ENCODE assay signal across 8 mouse cellular contexts in the genomic region with DNA sequence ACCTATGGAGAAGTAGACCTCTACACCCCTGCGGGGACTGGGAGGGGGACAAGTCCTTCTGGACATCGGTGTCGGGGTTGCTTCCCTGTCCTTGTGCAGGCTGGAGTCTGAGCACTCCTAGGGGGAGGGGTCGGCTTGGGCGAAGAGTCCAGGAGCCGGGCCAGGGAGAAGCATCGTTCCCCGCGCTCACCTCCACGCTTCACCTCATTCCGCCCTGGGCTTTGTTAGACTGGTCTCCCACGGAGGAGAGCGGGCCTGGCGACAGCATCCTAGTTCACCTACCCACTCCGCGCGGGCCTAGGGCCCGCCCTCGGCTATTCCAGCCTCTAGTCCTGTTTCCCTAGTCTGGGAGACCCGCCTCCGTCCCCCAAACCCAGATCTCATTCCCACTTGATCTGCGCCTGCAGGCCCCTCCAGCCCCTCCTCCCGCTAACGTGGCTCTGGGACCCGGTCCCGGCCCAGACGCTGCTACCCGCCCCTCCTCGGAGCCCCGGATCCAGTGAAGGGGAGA. TPM values are rescaled to one million over a fixed set of nuclear protein-coding genes. Genes with fewer than 3 reads are reported as not detected.
DNase-seq lines count a peak whose midpoint lies in the region; ATAC-seq and TF ChIP-seq lines count a peak whose summit lies in the region.

No protein-coding gene starts in this region.

- WGBS in kidney, embryonic 16.5 days: 0% methylated on average over 28 of the region's 30 CpGs
- 0% methylated on average over 30 of the region's 30 CpGs for WGBS in forebrain, embryonic 12.5 days

- no peak for TF ChIP-seq CTCF in brain, embryonic 14.5 days (IDR thresholded peaks at IDR 0.05; ENCODE audit: borderline replicate concordance, extremely low read depth, insufficient read depth, insufficient read length)

- H3K36me3 ChIP-seq in kidney, embryonic 16.5 days (ENCODE audit: insufficient read depth, low read length): no peaks in the 10 kb centered on the region
- peaks cover 13% of the 10 kb centered on the region for H3K36me3 ChIP-seq in forebrain, embryonic 12.5 days (replicated peaks)

- no peaks in the 10 kb centered on the region for H3K27me3 ChIP-seq in kidney, embryonic 16.5 days (ENCODE audit: insufficient read depth, low read length)
- H3K27me3 ChIP-seq in forebrain, embryonic 12.5 days: peaks cover 16% of the 10 kb centered on the region

- H3K27ac ChIP-seq in kidney, embryonic 16.5 days (ENCODE audit: low read length): no peak overlapping the region
- peak overlapping the region; percentile 63 for H3K27ac ChIP-seq in forebrain, embryonic 12.5 days

- peak overlapping the region; percentile 68 for H3K4me3 ChIP-seq in kidney, embryonic 16.5 days (ENCODE audit: low read length)
- H3K4me3 ChIP-seq in forebrain, embryonic 12.5 days (replicated peaks): peak overlapping the region; percentile 78

- H3K4me2 ChIP-seq in kidney, embryonic 16.5 days (replicated peaks; ENCODE audit: low read depth, low read length): peak overlapping the region; percentile 84
- peak overlapping the region; percentile 72 for H3K4me2 ChIP-seq in forebrain, embryonic 12.5 days

- peaks cover 23% of the 10 kb centered on the region for H3K4me1 ChIP-seq in kidney, embryonic 16.5 days (ENCODE audit: insufficient read depth, low read length)
- peaks cover 43% of the 10 kb centered on the region for H3K4me1 ChIP-seq in forebrain, embryonic 12.5 days

- peak; percentile 32 for ATAC-seq in kidney, embryonic 16.5 days (ENCODE audit: low FRiP score, low TSS enrichment)
- ATAC-seq in forebrain, embryonic 12.5 days (ENCODE audit: low FRiP score): peak; percentile 21; the same call in 1 of the 2 replicates

- DNase-seq in kidney, adult 9 months: no peak
- peak; percentile 46 for DNase-seq in brain, embryonic 14.5 days (ENCODE audit: low read depth)
- DNase-seq in kidney, postnatal 14 days: peak; percentile 31
- DNase-seq in naive thymus-derived CD4-positive, alpha-beta T cell, adult 2 months (ENCODE audit: low read depth): peak; percentile 31
- DNase-seq in ovary, postnatal 14 days (ENCODE audit: low spot score): no peak
- DNase-seq in urinary bladder, postnatal 10 days (ENCODE audit: low spot score): no peak

- peak overlapping the region; percentile 69 for H3K9ac ChIP-seq in kidney, embryonic 16.5 days (replicated peaks; ENCODE audit: low read length)
- H3K9ac ChIP-seq in forebrain, embryonic 12.5 days: peak overlapping the region; percentile 86

- no peak for TF ChIP-seq POLR2A in brain, embryonic 14.5 days (IDR thresholded peaks at IDR 0.05; ENCODE audit: borderline replicate concordance, extremely low read depth, insufficient read depth, insufficient read length, poor library complexity, severe bottlenecking)

- H3K9me3 ChIP-seq in kidney, embryonic 16.5 days (ENCODE audit: low read length): no peaks in the 10 kb centered on the region
- H3K9me3 ChIP-seq in forebrain, embryonic 12.5 days: no peaks in the 10 kb centered on the region

RNA-seq across cellular contexts. Expression of gene Sema6c, which starts 0.8 kb away (rescaled TPM):
- polyA plus RNA-seq in kidney, embryonic 16.5 days (2015; fragmentation: Nextera tagmentation; extraction: Ambion mirVana): 3.0 and 3.1 TPM in 2 replicates
- polyA plus RNA-seq in brain, embryonic 14.5 days (2012; rRNA removed): 138 and 164 TPM in 2 replicates
- polyA plus RNA-seq in forebrain, embryonic 12.5 days (2016; fragmentation: Nextera tagmentation; extraction: Ambion mirVana): 31.2 and 34.5 TPM in 2 replicates

RNA-seq across cellular contexts. Expression of gene Tnfaip8l2, which starts 18.9 kb away (rescaled TPM):
- 2.9 and 4.2 TPM in 2 replicates for polyA plus RNA-seq in kidney, embryonic 16.5 days (2015; fragmentation: Nextera tagmentation; extraction: Ambion mirVana)
- 2.3 and 2.4 TPM in 2 replicates for polyA plus RNA-seq in brain, embryonic 14.5 days (2012; rRNA removed)
- 1.5 and 2.0 TPM in 2 replicates for polyA plus RNA-seq in forebrain, embryonic 12.5 days (2016; fragmentation: Nextera tagmentation; extraction: Ambion mirVana)

RNA-seq across cellular contexts. Expression of gene Lysmd1, which starts 27.2 kb away (rescaled TPM):
- polyA plus RNA-seq in kidney, embryonic 16.5 days (2015; fragmentation: Nextera tagmentation; extraction: Ambion mirVana): 15.3 and 17.3 TPM in 2 replicates
- 23.7 and 27.4 TPM in 2 replicates for polyA plus RNA-seq in brain, embryonic 14.5 days (2012; rRNA removed)
- polyA plus RNA-seq in forebrain, embryonic 12.5 days (2016; fragmentation: Nextera tagmentation; extraction: Ambion mirVana): 19.7 and 21.1 TPM in 2 replicates

RNA-seq across cellular contexts. Expression of gene Scnm1, which starts 27.3 kb away (rescaled TPM):
- 71.6 and 79.0 TPM in 2 replicates for polyA plus RNA-seq in kidney, embryonic 16.5 days (2015; fragmentation: Nextera tagmentation; extraction: Ambion mirVana)
- 101 and 136 TPM in 2 replicates for polyA plus RNA-seq in brain, embryonic 14.5 days (2012; rRNA removed)
- polyA plus RNA-seq in forebrain, embryonic 12.5 days (2016; fragmentation: Nextera tagmentation; extraction: Ambion mirVana): 84.6 and 95.1 TPM in 2 replicates

RNA-seq across cellular contexts. Expression of gene Tmod4, which starts 36.8 kb away (rescaled TPM):
- 0.84 and 1.6 TPM in 2 replicates for polyA plus RNA-seq in kidney, embryonic 16.5 days (2015; fragmentation: Nextera tagmentation; extraction: Ambion mirVana)
- polyA plus RNA-seq in brain, embryonic 14.5 days (2012; rRNA removed): 1.5 and 2.1 TPM in 2 replicates
- 0.97 and 1.1 TPM in 2 replicates for polyA plus RNA-seq in forebrain, embryonic 12.5 days (2016; fragmentation: Nextera tagmentation; extraction: Ambion mirVana)

Comparison
In these comparisons a context has a peak if more than half of its experiments do, and no peak if none do; other contexts are left out.
1. DNase-seq: peak in brain, embryonic 14.5 days (single experiment), kidney, postnatal 14 days (single experiment) and naive thymus-derived CD4-positive, alpha-beta T cell, adult 2 months (single experiment); none in kidney, adult 9 months (single experiment), ovary, postnatal 14 days (single experiment) and urinary bladder, postnatal 10 days (single experiment).